Mouse (Mus musculus): ENCODE results near the gene Cpne4. TPM values are rescaled to one million over a fixed set of nuclear protein-coding genes. Genes with fewer than 3 reads are reported as not detected.
A peak's percentile ranks its signal among the peaks of the same experiment; 100 is the strongest.

Cpne4 gene
- polyA plus RNA-seq, 1 experiment, result not detected

DNA sequence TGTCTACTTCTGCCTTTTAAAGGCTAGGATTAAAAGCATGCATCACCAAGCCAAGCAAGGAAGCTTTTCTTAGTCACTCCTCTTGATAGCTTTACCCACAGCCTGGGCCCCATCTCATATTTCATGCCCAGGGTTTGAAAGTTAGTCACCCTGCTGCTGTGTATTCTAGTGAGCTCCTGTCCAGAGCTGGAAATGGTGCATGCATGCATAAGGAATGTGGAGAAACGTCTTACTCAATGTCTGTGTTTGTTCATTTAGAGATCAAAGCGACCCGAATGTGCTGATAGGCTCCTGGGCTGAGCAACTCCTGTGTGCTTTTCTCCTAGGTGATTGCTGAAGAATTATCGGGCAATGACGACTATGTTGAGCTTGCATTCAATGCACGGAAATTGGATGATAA lies 354.0 kb downstream of the Cpne4 start:
- Histone ChIP-seq H3K4me3 (replicated peaks) (no peak overlapping the region), H3K4me1 (no peaks in the 10 kb centered on the region), H3K9me3 (peaks cover 12% of the 10 kb centered on the region; the same call in 1 of the 2 replicates), H3K27me3 (replicated peaks) (no peaks in the 10 kb centered on the region), H3K36me3 (replicated peaks; ENCODE audit: low read length) (no peaks in the 10 kb centered on the region)
- TF ChIP-seq GATA1 (IDR thresholded peaks at IDR 0.05; ENCODE audit: borderline replicate concordance, low read length) (no peak), FLI1 (IDR thresholded peaks at IDR 0.05; ENCODE audit: low read length) (no peak)

DNA sequence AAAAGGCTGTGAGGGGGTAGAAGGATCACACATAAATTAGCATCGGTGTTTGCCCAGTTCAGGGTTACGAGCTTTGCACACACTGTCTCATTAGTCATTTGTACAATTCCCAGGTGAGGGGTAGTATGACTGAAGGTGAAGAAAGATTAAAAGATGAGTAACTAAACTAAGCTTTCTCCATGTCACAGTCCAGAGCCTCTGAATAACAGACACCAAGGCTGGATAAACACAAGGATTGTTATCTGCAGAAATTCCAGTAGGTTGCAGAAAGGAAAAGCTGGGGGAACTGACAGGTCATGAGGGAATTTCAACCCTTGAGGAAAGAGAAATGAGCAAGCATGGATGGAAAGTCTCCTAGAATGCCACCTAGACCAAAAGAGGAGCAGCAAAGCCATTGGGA lies 354.7 kb downstream of the Cpne4 start:
- Histone ChIP-seq H3K9me3 (peaks cover 12% of the 10 kb centered on the region; the same call in 1 of the 2 replicates), H3K4me3 (replicated peaks) (no peak overlapping the region), H3K36me3 (replicated peaks; ENCODE audit: low read length) (no peaks in the 10 kb centered on the region), H3K27me3 (replicated peaks) (no peaks in the 10 kb centered on the region), H3K4me1 (no peaks in the 10 kb centered on the region)
- no peak for TF ChIP-seq FLI1 (IDR thresholded peaks at IDR 0.05; ENCODE audit: low read length)
- no peak for TF ChIP-seq GATA1 (IDR thresholded peaks at IDR 0.05; ENCODE audit: borderline replicate concordance, low read length)

GRCm38 (mm10) chr9:104912686-104913085 lies 365.6 kb downstream of the Cpne4 start:
- Histone ChIP-seq H3K4me3 (replicated peaks) (no peak overlapping the region), H3K4me1 (no peaks in the 10 kb centered on the region), H3K36me3 (replicated peaks; ENCODE audit: low read length) (no peaks in the 10 kb centered on the region), H3K27me3 (replicated peaks) (no peaks in the 10 kb centered on the region), H3K9me3 (peaks cover 13% of the 10 kb centered on the region; the same call in 1 of the 2 replicates)
- TF ChIP-seq GATA1 (IDR thresholded peaks at IDR 0.05; ENCODE audit: borderline replicate concordance, low read length) (no peak), FLI1 (IDR thresholded peaks at IDR 0.05; ENCODE audit: low read length) (no peak)

- Histone ChIP-seq H3K36me3 (replicated peaks; ENCODE audit: low read length) (no peaks in the 10 kb centered on the region), H3K9me3 (peaks cover 17% of the 10 kb centered on the region; the same call in 1 of the 2 replicates), H3K4me1 (no peaks in the 10 kb centered on the region), H3K4me3 (replicated peaks) (no peak overlapping the region), H3K27me3 (replicated peaks) (no peaks in the 10 kb centered on the region)
- TF ChIP-seq GATA1 (IDR thresholded peaks at IDR 0.05; ENCODE audit: borderline replicate concordance, low read length), result no peak
- no peak for TF ChIP-seq FLI1 (IDR thresholded peaks at IDR 0.05; ENCODE audit: low read length)
Observed at GRCm38 (mm10) chr9:104913327-104913726, 366.2 kb downstream of the Cpne4 start.

- Histone ChIP-seq H3K36me3 (replicated peaks; ENCODE audit: low read length) (no peaks in the 10 kb centered on the region), H3K27me3 (replicated peaks) (no peaks in the 10 kb centered on the region), H3K9me3 (peaks cover 16% of the 10 kb centered on the region), H3K4me1 (no peaks in the 10 kb centered on the region), H3K4me3 (replicated peaks) (no peak overlapping the region)
- TF ChIP-seq FLI1 (IDR thresholded peaks at IDR 0.05; ENCODE audit: low read length) (no peak), GATA1 (IDR thresholded peaks at IDR 0.05; ENCODE audit: borderline replicate concordance, low read length) (no peak)
Observed at GRCm38 (mm10) chr9:104921197-104921596, 374.1 kb downstream of the Cpne4 start.

DNA sequence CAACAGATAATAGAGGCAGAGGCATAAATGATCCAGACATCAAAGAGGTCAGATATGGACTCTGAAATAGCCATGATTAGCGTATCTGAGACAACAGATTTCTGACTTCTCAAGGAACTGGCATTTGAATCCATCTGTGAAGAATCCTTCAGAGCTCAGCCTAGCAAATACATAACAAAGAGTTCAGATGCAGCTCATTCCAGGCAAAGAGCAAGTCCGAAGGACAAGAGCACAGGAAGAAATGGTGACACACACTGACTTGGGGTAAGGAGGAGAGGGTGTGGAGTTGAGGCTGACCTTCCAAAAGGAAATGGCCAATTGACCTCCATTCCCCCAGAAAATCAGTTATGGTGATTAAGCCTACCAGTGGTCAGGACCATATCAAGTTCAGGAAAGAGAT lies 375.0 kb downstream of the Cpne4 start:
- Histone ChIP-seq H3K36me3 (replicated peaks; ENCODE audit: low read length) (no peaks in the 10 kb centered on the region), H3K27me3 (replicated peaks) (no peaks in the 10 kb centered on the region), H3K9me3 (peaks cover 9% of the 10 kb centered on the region), H3K4me1 (no peaks in the 10 kb centered on the region), H3K4me3 (replicated peaks) (no peak overlapping the region)
- TF ChIP-seq GATA1 (IDR thresholded peaks at IDR 0.05; ENCODE audit: borderline replicate concordance, low read length), result no peak
- no peak for TF ChIP-seq FLI1 (IDR thresholded peaks at IDR 0.05; ENCODE audit: low read length)

DNA sequence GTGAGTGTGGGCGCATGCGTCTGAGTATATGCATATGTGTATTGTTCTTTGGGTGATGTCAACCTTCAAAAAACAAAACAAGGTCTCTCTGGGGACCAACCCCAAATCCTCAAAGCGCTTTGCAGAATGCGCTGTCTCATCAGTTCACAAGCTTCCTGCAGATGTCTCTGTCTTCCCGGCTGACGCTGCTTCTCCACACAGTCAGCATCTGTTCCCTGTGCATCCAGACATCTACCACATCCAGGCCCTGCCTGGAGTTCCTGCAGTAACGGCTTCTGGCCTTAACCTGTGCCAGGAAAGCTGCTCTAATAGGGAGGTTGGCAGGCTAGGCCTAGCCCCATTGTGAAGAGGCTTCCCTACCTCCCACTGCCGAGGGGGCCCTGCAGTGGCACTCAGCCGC lies 381.7 kb downstream of the Cpne4 start:
- Histone ChIP-seq H3K27me3 (replicated peaks) (no peaks in the 10 kb centered on the region), H3K36me3 (replicated peaks; ENCODE audit: low read length) (no peaks in the 10 kb centered on the region), H3K4me1 (no peaks in the 10 kb centered on the region), H3K4me3 (replicated peaks) (no peak overlapping the region), H3K9me3 (peaks cover 8% of the 10 kb centered on the region)
- TF ChIP-seq FLI1 (IDR thresholded peaks at IDR 0.05; ENCODE audit: low read length) (no peak), GATA1 (IDR thresholded peaks at IDR 0.05; ENCODE audit: borderline replicate concordance, low read length) (no peak)

GRCm38 (mm10) chr9:104940389-104940788 lies 393.3 kb downstream of the Cpne4 start:
- H3K27me3 ChIP-seq (replicated peaks), result no peaks in the 10 kb centered on the region
- TF ChIP-seq FLI1 (IDR thresholded peaks at IDR 0.05; ENCODE audit: low read length) (no peak), GATA1 (IDR thresholded peaks at IDR 0.05; ENCODE audit: borderline replicate concordance, low read length) (no peak)
- H3K9me3 ChIP-seq, result peaks cover 3% of the 10 kb centered on the region; the same call in 1 of the 2 replicates
- no peaks in the 10 kb centered on the region for H3K4me1 ChIP-seq
- H3K4me3 ChIP-seq (replicated peaks), result no peak overlapping the region
- no peaks in the 10 kb centered on the region for H3K36me3 ChIP-seq (replicated peaks; ENCODE audit: low read length)

GRCm38 (mm10) chr9:104950551-104950950 lies 403.5 kb downstream of the Cpne4 start:
- no peak overlapping the region for H3K4me3 ChIP-seq (replicated peaks)
- TF ChIP-seq FLI1 (IDR thresholded peaks at IDR 0.05; ENCODE audit: low read length) (no peak), GATA1 (IDR thresholded peaks at IDR 0.05; ENCODE audit: borderline replicate concordance, low read length) (no peak)
- no peaks in the 10 kb centered on the region for H3K36me3 ChIP-seq (replicated peaks; ENCODE audit: low read length)
- H3K9me3 ChIP-seq, result peaks cover 4% of the 10 kb centered on the region; the same call in 1 of the 2 replicates
- no peaks in the 10 kb centered on the region for H3K4me1 ChIP-seq
- H3K27me3 ChIP-seq (replicated peaks), result no peaks in the 10 kb centered on the region

- H3K4me1 ChIP-seq, result no peaks in the 10 kb centered on the region
- no peaks in the 10 kb centered on the region for H3K27me3 ChIP-seq (replicated peaks)
- peaks cover 4% of the 10 kb centered on the region; the same call in 1 of the 2 replicates for H3K9me3 ChIP-seq
- no peaks in the 10 kb centered on the region for H3K36me3 ChIP-seq (replicated peaks; ENCODE audit: low read length)
- no peak for TF ChIP-seq FLI1 (IDR thresholded peaks at IDR 0.05; ENCODE audit: low read length)
- no peak for TF ChIP-seq GATA1 (IDR thresholded peaks at IDR 0.05; ENCODE audit: borderline replicate concordance, low read length)
- no peak overlapping the region for H3K4me3 ChIP-seq (replicated peaks)
Observed at GRCm38 (mm10) chr9:104952176-104952575, 405.1 kb downstream of the Cpne4 start.

DNA sequence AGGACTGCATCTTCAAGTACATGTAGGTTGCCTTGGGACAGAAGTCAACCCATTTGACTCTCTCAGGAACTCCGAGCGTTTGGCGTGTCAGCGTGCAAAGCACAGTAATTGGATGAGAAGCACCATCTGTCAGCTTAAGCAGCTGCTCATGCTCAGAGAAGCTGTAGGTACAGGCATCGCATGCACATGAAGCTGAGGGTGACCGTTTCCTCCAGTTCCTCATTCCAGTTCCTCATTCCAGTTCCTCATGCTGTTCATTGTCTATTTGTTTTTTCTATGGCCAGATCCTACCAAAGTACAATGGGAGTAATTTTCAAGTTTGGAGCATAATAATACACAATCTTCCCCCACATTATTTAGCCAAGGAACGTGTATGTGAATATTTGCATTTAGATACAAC lies 425.7 kb downstream of the Cpne4 start:
- Histone ChIP-seq H3K4me1 (no peaks in the 10 kb centered on the region), H3K36me3 (replicated peaks; ENCODE audit: low read length) (no peaks in the 10 kb centered on the region), H3K9me3 (peaks cover 10% of the 10 kb centered on the region), H3K4me3 (replicated peaks) (peak overlapping the region; percentile 47), H3K27me3 (replicated peaks) (no peaks in the 10 kb centered on the region)
- TF ChIP-seq GATA1 (IDR thresholded peaks at IDR 0.05; ENCODE audit: borderline replicate concordance, low read length) (no peak), FLI1 (IDR thresholded peaks at IDR 0.05; ENCODE audit: low read length) (no peak)

Data from megakaryocyte, embryonic 14.5 days (primary cell).